Mouse (Mus musculus): ENCODE measurements around the gene Gm49340. TPM values are rescaled to one million over a fixed set of nuclear protein-coding genes. Genes with fewer than 3 reads are reported as not detected.
A peak's percentile ranks its signal among the peaks of the same experiment; 100 is the strongest.
"Not testable (repeated sequence)": the region's sequence is repeated elsewhere in the genome, so short reads cannot be mapped to it uniquely, and the experiment has no call there.

The Gm49340 gene
- polyA plus RNA-seq (2012; rRNA removed): 0.05 TPM in 1 of 2 replicates, not detected in the other

DNA sequence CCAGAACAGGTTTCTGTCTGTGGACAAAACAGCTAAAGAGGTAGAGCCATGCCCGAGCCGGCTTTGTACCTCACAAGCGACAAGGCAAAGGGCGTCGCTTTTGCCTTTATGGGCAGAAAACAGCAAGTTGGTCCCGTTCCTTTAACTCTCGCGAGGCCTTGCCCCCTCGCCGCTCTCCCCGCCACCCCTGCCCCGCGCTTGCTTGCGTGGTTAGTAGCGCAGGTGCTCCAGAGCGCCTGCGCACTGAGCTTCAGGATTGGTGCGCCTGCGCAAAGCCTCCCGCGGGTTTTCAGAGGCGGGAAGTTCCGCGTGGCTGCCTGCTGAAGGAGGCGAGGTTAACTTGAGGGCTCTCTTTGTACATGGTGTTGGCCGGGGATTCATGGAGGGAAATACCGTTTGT is at the start of gene Gm49340, which contains the start of the genes Aspa and Spata22:
TSS of gene Gm49340 (plus strand) at position 300 of the 400 bp plus-strand sequence.
TSS of gene Aspa (minus strand) at position 155 of the 400 bp plus-strand sequence.
TSS of gene Spata22 (plus strand) at position 300 of the 400 bp plus-strand sequence.
- no peak for TF ChIP-seq POLR2A (IDR thresholded peaks at IDR 0.05; ENCODE audit: borderline replicate concordance, extremely low read depth, low read depth, low read length)
- TF ChIP-seq CTCF (IDR thresholded peaks at IDR 0.05; ENCODE audit: insufficient read depth, low read length): no peak
- Histone ChIP-seq H3K4me3 (replicated peaks; ENCODE audit: extremely low read depth, low read depth, low read length) (no peak within 1 kb of the TSS), H3K4me1 (ENCODE audit: control insufficient read depth, insufficient read depth, low read length) (no peaks in the 10 kb centered on the region)
- DNase-seq: no peak
- WGBS: 80% methylated on average over 27 of the region's 27 CpGs

- Histone ChIP-seq H3K4me1 (ENCODE audit: control insufficient read depth, insufficient read depth, low read length) (peaks cover 4% of the 10 kb centered on the region; the same call in 1 of the 2 replicates), H3K4me3 (replicated peaks; ENCODE audit: extremely low read depth, low read depth, low read length) (no peak overlapping the region)
- no peak for DNase-seq
- TF ChIP-seq POLR2A (IDR thresholded peaks at IDR 0.05; ENCODE audit: borderline replicate concordance, extremely low read depth, low read depth, low read length) (no peak), CTCF (IDR thresholded peaks at IDR 0.05; ENCODE audit: insufficient read depth, low read length) (no peak)
- 34% methylated on average over 5 of the region's 5 CpGs for WGBS
These were observed 48.8 kb upstream of the Gm49340 start for GRCm38 (mm10) chr11:73280710-73281109.

DNA sequence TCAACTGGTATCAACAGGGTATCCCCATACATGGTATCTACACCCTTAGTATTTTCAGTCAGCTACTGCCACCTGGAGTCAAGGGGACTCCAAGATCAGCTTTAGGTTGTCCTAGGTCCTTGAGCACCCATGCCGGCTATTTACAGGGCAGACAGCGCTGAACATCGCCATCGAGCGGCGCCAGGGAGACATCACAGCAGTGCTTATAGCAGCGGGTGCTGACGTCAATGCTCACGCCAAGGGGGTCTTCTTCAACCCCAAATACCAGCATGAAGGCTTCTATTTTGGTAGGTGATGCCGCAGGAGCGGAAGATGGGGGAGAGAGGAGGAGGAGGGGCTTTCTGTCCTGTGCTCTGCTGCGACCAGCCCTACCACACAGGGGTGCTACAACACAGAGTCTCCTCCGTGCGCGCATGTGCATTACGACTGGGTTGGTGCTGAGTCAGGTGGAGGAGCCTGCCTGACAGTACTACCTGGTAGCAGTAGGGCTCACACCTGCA is 48.0 kb upstream of the Gm49340 start:
- 4% methylated on average over 16 of the region's 16 CpGs for WGBS
- TF ChIP-seq POLR2A (IDR thresholded peaks at IDR 0.05; ENCODE audit: borderline replicate concordance, extremely low read depth, low read depth, low read length): no peak
- TF ChIP-seq CTCF (IDR thresholded peaks at IDR 0.05; ENCODE audit: insufficient read depth, low read length): peak; percentile 70
- H3K4me1 ChIP-seq (ENCODE audit: control insufficient read depth, insufficient read depth, low read length): peaks cover 4% of the 10 kb centered on the region; the same call in 1 of the 2 replicates
- H3K4me3 ChIP-seq (replicated peaks; ENCODE audit: extremely low read depth, low read depth, low read length): peak overlapping the region; percentile 20
- DNase-seq: peak; percentile 46

DNA sequence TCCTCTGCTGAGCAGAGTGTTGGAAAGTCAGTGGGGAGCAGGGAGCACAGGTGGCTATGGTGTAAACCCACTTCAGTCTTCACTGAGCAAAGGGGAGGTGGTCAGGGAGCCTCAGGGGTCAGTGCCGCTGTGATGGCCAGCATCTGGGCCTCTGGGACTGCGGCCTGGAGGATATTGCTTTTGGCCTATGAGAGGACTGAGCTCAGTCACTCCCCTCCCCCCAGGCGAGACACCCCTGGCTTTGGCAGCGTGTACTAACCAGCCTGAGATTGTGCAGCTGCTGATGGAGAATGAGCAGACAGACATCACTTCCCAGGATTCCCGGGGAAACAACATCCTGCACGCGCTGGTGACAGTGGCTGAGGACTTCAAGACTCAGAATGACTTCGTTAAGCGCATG is 46.2 kb upstream of the Gm49340 start:
- TF ChIP-seq CTCF (IDR thresholded peaks at IDR 0.05; ENCODE audit: insufficient read depth, low read length) (no peak), POLR2A (IDR thresholded peaks at IDR 0.05; ENCODE audit: borderline replicate concordance, extremely low read depth, low read depth, low read length) (no peak)
- H3K4me1 ChIP-seq (ENCODE audit: control insufficient read depth, insufficient read depth, low read length): peaks cover 4% of the 10 kb centered on the region; the same call in 1 of the 2 replicates
- DNase-seq: peak; percentile 4
- 51% methylated on average over 9 of the region's 9 CpGs for WGBS
- no peak overlapping the region for H3K4me3 ChIP-seq (replicated peaks; ENCODE audit: extremely low read depth, low read depth, low read length)

GRCm38 (mm10) chr11:73283926-73284325 is 45.6 kb upstream of the Gm49340 start:
- peaks cover 4% of the 10 kb centered on the region; the same call in 1 of the 2 replicates for H3K4me1 ChIP-seq (ENCODE audit: control insufficient read depth, insufficient read depth, low read length)
- no peak for TF ChIP-seq CTCF (IDR thresholded peaks at IDR 0.05; ENCODE audit: insufficient read depth, low read length)
- TF ChIP-seq POLR2A (IDR thresholded peaks at IDR 0.05; ENCODE audit: borderline replicate concordance, extremely low read depth, low read depth, low read length): no peak
- DNase-seq: peak; percentile 7
- WGBS: 44% methylated on average over 1 of the region's 1 CpGs
- H3K4me3 ChIP-seq (replicated peaks; ENCODE audit: extremely low read depth, low read depth, low read length): no peak overlapping the region

- Histone ChIP-seq H3K4me3 (replicated peaks; ENCODE audit: extremely low read depth, low read depth, low read length) (no peak overlapping the region), H3K4me1 (ENCODE audit: control insufficient read depth, insufficient read depth, low read length) (peaks cover 4% of the 10 kb centered on the region; the same call in 1 of the 2 replicates)
- no peak for DNase-seq
- no peak for TF ChIP-seq CTCF (IDR thresholded peaks at IDR 0.05; ENCODE audit: insufficient read depth, low read length)
- no peak for TF ChIP-seq POLR2A (IDR thresholded peaks at IDR 0.05; ENCODE audit: borderline replicate concordance, extremely low read depth, low read depth, low read length)
These were observed 45.2 kb upstream of the Gm49340 start for GRCm38 (mm10) chr11:73284351-73284750.

DNA sequence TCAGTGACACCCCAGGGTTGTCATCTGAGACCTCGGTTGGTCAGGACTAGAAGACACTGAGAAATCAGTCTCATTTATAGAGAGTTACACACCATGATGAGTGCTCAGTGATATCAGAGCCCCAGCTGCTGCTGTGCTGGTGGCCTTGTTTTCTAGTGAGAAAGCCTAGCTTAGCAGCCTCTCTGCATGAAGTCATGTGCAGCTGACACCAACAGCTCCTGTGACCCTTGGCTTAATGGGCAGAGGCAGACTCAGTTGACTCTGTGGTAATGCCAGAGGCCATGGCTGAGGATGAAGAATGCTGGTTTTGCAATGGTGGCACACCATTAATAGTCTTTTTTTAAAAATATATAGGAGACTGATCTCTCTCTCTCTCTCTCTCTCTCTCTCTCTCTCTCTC is 39.9 kb upstream of the Gm49340 start:
- H3K4me3 ChIP-seq (replicated peaks; ENCODE audit: extremely low read depth, low read depth, low read length): no peak overlapping the region
- no peaks in the 10 kb centered on the region for H3K4me1 ChIP-seq (ENCODE audit: control insufficient read depth, insufficient read depth, low read length)
- TF ChIP-seq POLR2A (IDR thresholded peaks at IDR 0.05; ENCODE audit: borderline replicate concordance, extremely low read depth, low read depth, low read length) (no peak), CTCF (IDR thresholded peaks at IDR 0.05; ENCODE audit: insufficient read depth, low read length) (no peak)
- WGBS: 71% methylated on average over 1 of the region's 1 CpGs
- no peak for DNase-seq

DNA sequence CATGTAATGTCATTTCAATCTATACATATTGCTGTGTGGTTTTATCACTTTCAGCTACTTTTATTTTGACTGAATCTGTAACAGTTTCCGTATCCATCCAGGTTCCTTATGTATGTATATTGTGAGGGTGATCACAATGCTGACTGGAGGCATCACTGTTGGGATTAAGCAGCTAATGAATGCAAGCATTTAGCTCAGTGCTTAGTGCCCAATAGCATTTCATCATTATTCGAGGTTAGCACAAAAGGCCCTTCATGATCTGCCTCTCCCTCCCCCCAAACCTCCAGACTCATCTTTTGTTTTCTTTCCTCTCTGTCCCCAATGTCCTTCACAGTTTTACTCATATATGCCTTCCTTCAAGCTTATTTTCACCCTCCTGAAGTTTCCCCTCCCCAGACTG is 26.4 kb upstream of the Gm49340 start:
- H3K4me1 ChIP-seq (ENCODE audit: control insufficient read depth, insufficient read depth, low read length): no peaks in the 10 kb centered on the region
- no peak for TF ChIP-seq POLR2A (IDR thresholded peaks at IDR 0.05; ENCODE audit: borderline replicate concordance, extremely low read depth, low read depth, low read length)
- TF ChIP-seq CTCF (IDR thresholded peaks at IDR 0.05; ENCODE audit: insufficient read depth, low read length): no peak
- H3K4me3 ChIP-seq (replicated peaks; ENCODE audit: extremely low read depth, low read depth, low read length): no peak overlapping the region
- DNase-seq: no peak
- 67% methylated on average over 2 of the region's 2 CpGs for WGBS

DNA sequence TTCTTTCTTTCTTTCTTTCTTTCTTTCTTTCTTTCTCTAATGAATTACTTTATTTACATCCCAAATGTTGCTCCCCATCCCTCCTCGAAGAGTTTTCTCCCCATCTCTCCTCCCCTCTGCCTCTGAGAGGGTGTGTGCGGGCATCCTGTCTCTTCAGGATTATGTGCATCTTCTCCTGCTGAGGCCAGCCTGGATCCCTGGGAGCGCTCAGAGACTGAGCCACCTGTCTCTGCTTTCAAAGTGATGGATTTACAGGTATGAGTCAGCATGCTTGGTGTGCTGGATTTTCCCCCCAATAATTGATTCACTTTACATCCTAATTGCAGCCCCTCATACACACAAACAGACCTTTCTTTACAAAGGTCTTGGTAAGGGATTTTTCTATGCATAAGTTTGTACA is 13.6 kb upstream of the Gm49340 start:
- no peak for DNase-seq
- TF ChIP-seq CTCF (IDR thresholded peaks at IDR 0.05; ENCODE audit: insufficient read depth, low read length) (no peak), POLR2A (IDR thresholded peaks at IDR 0.05; ENCODE audit: borderline replicate concordance, extremely low read depth, low read depth, low read length) (no peak)
- Histone ChIP-seq H3K4me1 (ENCODE audit: control insufficient read depth, insufficient read depth, low read length) (no peaks in the 10 kb centered on the region), H3K4me3 (replicated peaks; ENCODE audit: extremely low read depth, low read depth, low read length) (no peak overlapping the region)
- 60% methylated on average over 3 of the region's 3 CpGs for WGBS

GRCm38 (mm10) chr11:73318581-73318980 is 11.0 kb upstream of the Gm49340 start:
- not testable (repeated sequence) for H3K4me3 ChIP-seq (replicated peaks; ENCODE audit: extremely low read depth, low read depth, low read length); H3K4me1 ChIP-seq (ENCODE audit: control insufficient read depth, insufficient read depth, low read length); DNase-seq
- 55% methylated on average over 2 of the region's 2 CpGs for WGBS

DNA sequence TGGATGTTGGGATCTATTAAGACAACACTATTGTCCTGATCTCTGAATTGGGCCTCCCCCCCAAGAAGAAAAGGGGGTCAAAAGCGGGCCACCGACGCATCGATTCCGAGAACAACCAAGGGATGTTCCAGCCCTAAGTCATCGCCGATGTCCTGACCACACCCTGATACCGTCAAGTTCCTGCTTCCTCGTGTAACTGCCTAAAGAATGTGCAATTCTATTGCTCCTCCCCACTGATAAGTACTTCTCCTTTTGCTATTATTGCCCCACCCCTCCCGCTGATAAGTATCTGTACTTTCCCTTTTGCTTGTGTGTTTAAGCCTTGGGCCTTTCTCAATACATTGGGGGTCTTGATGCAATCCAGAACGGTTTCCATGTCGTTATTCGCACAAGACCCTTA is 8.5 kb upstream of the Gm49340 start:
- 84% methylated on average over 13 of the region's 13 CpGs for WGBS
- not testable (repeated sequence) for DNase-seq; H3K4me1 ChIP-seq (ENCODE audit: control insufficient read depth, insufficient read depth, low read length); H3K4me3 ChIP-seq (replicated peaks; ENCODE audit: extremely low read depth, low read depth, low read length)

Data from lung, adult 2 months (tissue).